Mouse (Mus musculus): Measurements from ENCODE around the gene Shc3. TPM values are rescaled to one million over a fixed set of nuclear protein-coding genes. Genes with fewer than 3 reads are reported as not detected.

The Shc3 gene
- not detected in 2 replicates for polyA plus RNA-seq (2012)

DNA sequence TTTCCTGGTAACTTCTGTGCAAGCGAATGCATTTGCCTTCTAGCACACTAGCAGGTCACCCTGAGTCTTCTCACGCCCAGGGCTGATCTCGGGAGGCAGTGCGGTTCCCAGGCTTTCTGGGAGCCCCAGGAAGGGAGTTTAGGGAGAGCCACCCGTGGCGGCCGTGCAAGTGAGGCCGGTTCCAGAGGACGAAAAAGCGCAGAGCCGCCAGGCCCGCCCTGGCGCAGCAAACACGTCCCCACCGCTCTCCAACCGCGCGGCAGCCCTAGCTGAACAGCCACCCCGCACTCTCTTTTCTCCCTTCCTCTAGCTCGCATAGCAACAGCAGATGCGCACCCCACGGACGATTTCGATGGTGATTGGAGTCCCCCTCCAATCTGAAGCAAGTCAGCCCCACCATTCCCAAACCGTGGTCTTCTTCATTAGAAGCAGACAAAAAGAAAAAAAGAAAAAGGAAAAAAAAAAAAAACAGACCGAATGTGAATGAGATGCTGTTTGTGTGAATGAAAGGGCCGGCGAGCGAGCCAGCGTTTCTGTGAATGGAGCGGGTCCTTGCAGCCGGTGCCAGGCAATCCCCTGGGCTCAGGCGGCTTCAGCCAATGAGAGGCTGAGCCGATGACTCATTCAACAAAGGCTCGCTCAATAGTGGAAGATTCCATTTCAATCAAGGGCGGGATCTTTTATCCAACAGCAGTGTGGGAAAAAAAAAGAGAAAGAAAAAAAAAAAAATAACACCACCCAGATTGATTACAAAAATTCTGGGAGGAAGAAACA, at the start of gene Shc3:
Gene Shc3, minus strand, starts transcription at position 509 of the 774 bp plus-strand sequence.
- TF ChIP-seq GATA1 (IDR thresholded peaks at IDR 0.05; ENCODE audit: low read length), result no peak

- no peak for TF ChIP-seq GATA1 (IDR thresholded peaks at IDR 0.05; ENCODE audit: low read length)
Observed at GRCm38 (mm10) chr13:51618602-51619001, 49.4 kb upstream of the Shc3 start.

DNA sequence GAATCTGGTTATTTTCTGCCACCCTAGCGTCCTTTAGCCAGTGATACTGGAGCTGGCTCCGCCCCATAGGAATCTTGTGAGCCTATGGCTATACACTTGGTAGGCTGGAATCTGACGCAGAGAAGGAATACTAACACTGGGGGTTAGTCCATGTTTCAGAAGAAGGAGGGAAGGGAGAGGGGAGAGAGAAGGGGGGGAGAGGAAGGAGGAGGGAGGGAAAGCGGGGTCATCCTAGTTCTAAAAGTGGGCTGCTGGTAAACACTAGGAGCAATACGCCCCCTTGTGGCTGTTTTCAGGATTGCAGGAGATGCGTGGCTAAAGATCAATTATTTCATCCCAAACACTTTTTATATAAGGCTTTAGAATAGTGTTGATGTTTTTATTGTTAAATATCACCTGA, 48.6 kb upstream of the Shc3 start:
- TF ChIP-seq GATA1 (IDR thresholded peaks at IDR 0.05; ENCODE audit: low read length), result no peak

DNA sequence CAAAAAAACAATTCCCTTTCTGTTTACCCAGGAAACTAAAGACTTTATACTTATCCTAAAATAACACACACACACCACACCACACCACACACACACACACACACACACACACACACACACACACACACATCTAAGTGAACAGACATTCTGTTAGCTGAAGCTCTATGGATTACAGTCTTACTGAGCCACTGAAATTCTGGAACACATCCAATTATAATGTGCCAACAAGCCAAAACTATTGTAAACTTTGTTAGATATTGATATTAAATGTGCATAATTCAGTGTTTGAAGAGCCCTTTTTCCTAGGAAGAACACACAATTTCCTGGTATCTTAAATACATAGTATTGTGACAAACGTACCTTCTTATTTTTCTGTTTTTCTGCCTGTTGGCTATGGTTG, 48.1 kb upstream of the Shc3 start:
- no peak for TF ChIP-seq GATA1 (IDR thresholded peaks at IDR 0.05; ENCODE audit: low read length)

DNA sequence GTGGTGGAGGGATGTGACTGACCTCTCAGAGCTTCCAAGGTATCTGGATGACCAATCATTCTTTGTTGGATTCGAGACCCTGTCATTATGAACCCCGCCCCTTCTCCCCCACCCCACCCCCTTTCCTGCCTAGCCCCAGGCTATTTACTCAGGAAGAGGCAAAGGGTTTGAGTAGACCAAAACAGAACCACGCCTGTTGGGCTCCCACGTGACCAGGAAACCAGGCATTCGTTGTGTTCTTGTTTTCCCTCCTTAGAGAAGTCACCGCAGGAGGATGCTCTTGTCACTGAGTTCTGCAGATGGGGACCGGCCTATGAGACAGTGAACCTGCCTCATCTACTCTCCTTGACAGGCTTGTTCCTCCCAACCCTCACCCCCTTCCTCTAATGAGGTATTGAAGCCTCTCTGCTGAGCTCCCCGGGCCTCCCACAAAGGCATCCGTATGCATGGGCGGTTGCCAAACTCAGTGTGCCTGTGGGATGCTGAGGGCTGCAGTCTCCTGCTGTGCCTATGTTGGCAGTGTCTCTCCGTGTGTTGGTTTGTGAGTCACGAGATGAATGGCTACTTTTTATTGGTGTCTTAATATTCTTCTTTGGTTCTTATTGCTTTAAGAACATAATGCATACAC, 47.3 kb upstream of the Shc3 start:
- TF ChIP-seq GATA1 (IDR thresholded peaks at IDR 0.05; ENCODE audit: low read length), result no peak

DNA sequence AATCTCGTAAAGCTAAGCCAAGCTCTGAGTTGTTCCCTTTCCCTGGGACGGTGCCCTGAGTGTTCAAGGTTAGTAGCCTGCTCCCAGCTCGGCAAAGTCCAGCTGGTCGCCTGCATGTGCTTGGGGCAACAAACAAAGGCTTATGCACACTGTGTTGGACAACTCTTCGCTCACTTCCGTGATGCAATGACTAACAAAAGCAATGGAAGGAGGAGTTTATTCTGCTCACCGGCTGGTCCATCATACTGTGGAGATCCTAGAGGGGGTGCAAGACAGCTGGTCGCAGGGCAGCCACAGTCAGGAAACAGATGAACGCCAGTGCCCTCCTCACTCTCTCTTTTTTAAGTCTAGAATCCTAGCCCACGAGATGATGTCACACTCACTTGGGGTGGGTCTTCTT, 46.6 kb upstream of the Shc3 start:
- TF ChIP-seq GATA1 (IDR thresholded peaks at IDR 0.05; ENCODE audit: low read length), result no peak

DNA sequence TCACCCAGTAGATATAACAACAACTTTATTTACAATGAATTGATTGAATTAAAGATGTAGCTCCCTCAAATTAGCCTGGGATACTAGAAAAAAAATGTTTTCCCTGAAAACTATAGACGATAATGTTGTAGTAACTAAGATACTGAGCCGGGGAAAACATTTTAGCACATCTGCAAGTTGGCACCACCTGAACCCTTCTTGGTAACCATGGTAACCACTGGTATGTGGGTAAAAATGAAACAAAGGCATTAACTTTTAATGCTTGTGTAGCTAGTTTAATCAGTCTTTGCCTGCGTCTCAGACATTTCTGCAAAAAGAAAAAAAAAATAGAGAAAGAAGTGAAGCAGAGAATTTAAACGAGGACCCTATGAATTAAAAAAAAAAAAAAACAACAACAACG, 42.3 kb upstream of the Shc3 start:
- TF ChIP-seq GATA1 (IDR thresholded peaks at IDR 0.05; ENCODE audit: low read length), result no peak

DNA sequence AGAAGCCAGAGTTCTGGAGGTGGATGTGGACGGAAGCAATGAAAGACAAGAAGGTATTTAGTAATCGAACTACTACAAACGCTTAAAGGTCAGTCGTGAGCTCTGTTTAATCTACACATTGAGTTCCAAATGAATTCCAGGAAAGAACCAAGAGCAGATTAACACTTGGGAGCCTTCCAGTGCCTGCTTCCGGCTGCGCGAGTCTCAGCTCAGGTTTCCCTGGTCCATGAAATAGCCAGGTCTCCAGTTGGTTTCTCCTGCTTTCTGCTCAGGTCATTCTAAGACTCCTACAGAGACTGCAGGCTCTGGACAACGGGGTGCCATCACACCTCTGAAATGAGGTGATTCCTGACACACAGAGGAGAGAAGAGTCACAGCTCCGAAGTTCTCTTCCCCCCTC, 41.8 kb upstream of the Shc3 start:
- TF ChIP-seq GATA1 (IDR thresholded peaks at IDR 0.05; ENCODE audit: low read length), result no peak

DNA sequence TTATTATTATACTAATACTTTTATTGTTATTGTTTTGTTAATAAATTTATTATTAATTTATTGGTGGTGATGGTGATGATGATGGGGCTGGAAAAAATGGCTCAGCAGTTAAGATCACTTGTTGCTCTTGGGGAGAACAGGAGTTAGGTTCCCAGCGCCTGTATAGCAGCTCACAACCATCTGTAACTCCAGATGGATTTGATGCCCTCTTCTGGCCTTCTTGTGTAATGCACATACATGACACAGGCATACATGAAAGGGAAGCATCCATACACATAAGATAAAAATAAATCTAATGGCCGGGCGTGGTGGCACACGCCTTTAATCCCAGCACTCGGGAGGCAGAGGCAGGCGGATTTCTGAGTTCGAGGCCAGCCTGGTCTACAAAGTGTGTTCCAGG, 40.0 kb upstream of the Shc3 start:
- TF ChIP-seq GATA1 (IDR thresholded peaks at IDR 0.05; ENCODE audit: low read length), result no peak

DNA sequence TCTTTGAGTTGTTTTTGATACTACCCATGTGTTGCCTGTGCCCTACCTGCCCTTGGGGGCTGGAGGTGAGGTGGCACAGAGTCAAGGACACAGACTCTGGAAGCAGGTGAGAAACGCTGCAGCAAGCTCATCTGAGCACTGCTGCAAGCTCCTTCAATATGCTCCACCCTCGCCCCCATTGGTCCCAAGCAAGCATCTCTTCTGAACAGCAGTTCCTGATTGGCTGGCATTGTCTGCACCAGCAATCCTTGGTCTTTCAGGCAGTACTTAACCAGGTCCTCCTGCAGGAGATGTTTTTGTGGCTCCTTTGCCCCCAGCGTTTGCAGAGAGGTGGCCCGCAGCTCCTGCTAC, 34.6 kb upstream of the Shc3 start:
- no peak for TF ChIP-seq GATA1 (IDR thresholded peaks at IDR 0.05; ENCODE audit: low read length)

DNA sequence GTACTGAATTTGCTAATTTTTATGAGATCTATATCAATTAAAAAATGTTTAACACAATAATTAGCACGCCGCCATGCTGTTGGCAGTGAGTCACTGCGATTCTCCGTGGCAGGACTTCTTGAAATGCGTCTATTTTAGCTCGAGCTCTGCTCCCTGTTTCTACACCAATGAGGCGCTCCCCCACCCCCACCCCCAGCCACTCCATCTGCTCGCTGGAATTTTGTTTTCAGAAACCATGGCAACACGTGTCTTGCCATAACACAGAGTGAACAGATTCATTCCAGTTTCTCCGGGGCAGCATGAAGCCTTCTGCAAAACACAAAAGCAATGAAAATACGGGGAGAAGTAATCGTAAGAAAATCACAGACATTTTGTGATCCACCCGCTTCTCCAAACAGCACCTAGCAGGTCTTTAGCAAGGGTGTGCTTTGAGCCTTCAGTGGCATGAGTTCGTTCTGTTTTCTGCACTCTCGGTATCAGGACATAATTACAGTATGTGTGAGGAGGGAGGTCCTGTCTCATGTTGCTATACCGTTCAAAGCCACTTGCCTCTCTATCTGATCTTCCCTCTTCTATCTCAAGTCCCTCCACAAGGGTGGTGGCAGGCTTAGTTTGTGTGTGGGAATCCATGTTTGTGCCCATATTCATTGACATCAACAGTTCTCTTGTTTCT, 34.1 kb upstream of the Shc3 start:
- no peak for TF ChIP-seq GATA1 (IDR thresholded peaks at IDR 0.05; ENCODE audit: low read length)

GRCm38 (mm10) chr13:51602764-51603163, 33.5 kb upstream of the Shc3 start:
- TF ChIP-seq GATA1 (IDR thresholded peaks at IDR 0.05; ENCODE audit: low read length), result no peak

- no peak for TF ChIP-seq GATA1 (IDR thresholded peaks at IDR 0.05; ENCODE audit: low read length)
Observed at GRCm38 (mm10) chr13:51600169-51600568, 30.9 kb upstream of the Shc3 start.

DNA sequence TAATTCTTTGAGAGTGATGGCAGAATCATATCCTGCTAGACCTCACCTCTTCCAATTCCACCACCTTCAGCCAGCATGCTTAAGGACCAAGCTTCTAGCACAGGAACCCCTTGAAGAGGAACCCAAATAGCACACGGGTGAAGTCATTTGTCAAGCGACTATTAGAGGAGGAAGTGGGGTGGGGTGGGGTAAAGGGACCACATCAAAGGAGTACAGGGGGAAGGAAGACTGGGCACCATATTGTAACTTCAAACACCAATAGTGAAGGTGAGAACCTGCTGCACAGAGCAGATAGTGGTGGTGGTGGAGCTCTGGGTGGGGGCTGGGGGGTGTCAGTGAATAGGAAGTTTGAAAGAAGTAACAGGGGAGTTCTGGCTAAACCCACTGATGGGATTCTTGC, 28.8 kb upstream of the Shc3 start:
- TF ChIP-seq GATA1 (IDR thresholded peaks at IDR 0.05; ENCODE audit: low read length), result no peak

DNA sequence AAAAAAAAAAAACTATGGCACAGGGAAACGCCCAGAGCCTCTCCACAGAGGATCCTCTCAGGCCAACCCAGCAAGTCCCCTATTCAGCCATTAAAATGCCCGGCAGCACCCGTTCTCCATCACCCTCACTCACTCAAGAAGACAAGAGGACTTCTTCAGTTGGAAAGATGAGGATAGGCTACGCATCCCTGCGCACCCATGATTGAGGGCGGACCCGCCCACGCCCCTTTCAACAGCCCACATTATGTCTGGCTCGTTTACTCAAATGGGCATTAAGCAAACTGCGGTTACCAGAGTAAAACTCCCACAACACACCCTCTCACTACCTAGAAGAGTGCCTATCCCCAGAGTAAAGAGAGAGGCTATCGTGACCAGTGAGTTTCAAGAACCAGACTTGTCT, 26.2 kb upstream of the Shc3 start:
- TF ChIP-seq GATA1 (IDR thresholded peaks at IDR 0.05; ENCODE audit: low read length), result no peak

GRCm38 (mm10) chr13:51594656-51595311, 25.6 kb upstream of the Shc3 start:
- TF ChIP-seq GATA1 (IDR thresholded peaks at IDR 0.05; ENCODE audit: low read length), result no peak
